10 mouse cellular contexts compared by ENCODE assay signal in the genomic region with DNA sequence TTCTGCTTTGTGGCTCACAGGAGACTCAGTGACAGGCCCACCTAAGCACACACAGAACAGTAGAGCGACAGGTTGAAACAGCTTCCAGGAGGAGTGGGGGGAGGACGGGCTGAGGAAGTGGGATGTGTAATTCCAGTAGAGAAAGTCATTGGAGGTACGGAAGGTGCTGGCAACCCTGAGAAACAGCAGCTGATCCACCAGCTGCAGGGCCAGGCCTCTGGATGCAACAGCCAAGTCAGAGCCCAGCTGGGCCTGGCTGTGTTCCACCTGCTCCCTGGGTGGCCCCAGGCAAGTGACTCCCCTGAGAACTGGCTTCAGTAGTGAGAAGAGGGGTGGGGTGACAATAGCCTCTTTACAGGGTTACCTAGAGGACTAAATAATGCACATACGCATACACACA. TPM values are rescaled to one million over a fixed set of nuclear protein-coding genes. Genes with fewer than 3 reads are reported as not detected.
DNase-seq lines count a peak whose midpoint lies in the region; ATAC-seq and TF ChIP-seq lines count a peak whose summit lies in the region.
"Had no signal": no experiment of that assay in that cellular context is flagged by ENCODE, and none has a peak within 500 bp of the region (broad histone marks: within the 10 kb centered on the region; RNA-seq: fewer than 3 reads in every experiment).

No protein-coding gene starts in this region.

- no peaks in the 10 kb centered on the region for H3K36me3 ChIP-seq in neural tube, embryonic 11.5 days (ENCODE audit: control insufficient read depth, insufficient read depth, low read length)
- no peaks in the 10 kb centered on the region for H3K36me3 ChIP-seq in neural tube, embryonic 14.5 days (ENCODE audit: control insufficient read depth, insufficient read depth, low read length)
- H3K36me3 ChIP-seq in kidney, adult 2 months (ENCODE audit: control insufficient read depth, insufficient read depth, low read length), result no peaks in the 10 kb centered on the region
- H3K36me3 ChIP-seq: midbrain, embryonic 12.5 days had no signal

- H3K9ac ChIP-seq in neural tube, embryonic 11.5 days (ENCODE audit: low read length), result no peak overlapping the region
- H3K9ac ChIP-seq in neural tube, embryonic 14.5 days (replicated peaks; ENCODE audit: low read depth, low read length), result no peak overlapping the region
- H3K9ac ChIP-seq: midbrain, embryonic 12.5 days had no signal

- H3K27me3 ChIP-seq in neural tube, embryonic 11.5 days (ENCODE audit: control insufficient read depth, insufficient read depth, low read length), result no peaks in the 10 kb centered on the region
- H3K27me3 ChIP-seq in neural tube, embryonic 14.5 days (ENCODE audit: control insufficient read depth, insufficient read depth, low read length), result no peaks in the 10 kb centered on the region
- H3K27me3 ChIP-seq in kidney, adult 2 months (replicated peaks; ENCODE audit: control insufficient read depth, insufficient read depth, low read length), result no peaks in the 10 kb centered on the region; the same call in 1 of the 2 replicates
- H3K27me3 ChIP-seq: midbrain, embryonic 12.5 days had no signal

- intact Hi-C loops in heart, postnatal 14 days (cut with DNase I), result no loop called here

- WGBS in neural tube, embryonic 11.5 days, result 80% methylated on average over 4 of the region's 4 CpGs
- WGBS in neural tube, embryonic 14.5 days, result 46% methylated on average over 4 of the region's 4 CpGs
- 73% methylated on average over 4 of the region's 4 CpGs for WGBS in kidney, adult 2 months

- peak; percentile 5 to 44 for DNase-seq in adrenal gland, adult (ENCODE audit: inconsistent age in 2 of 2, low spot score in 1 of 2)
- no peak for DNase-seq in adrenal gland, postnatal 4 days (ENCODE audit: low spot score in 2 of 2)
- DNase-seq in neural tube, embryonic 11.5 days (ENCODE audit: low spot score), result peak; percentile 21
- DNase-seq in neural tube, embryonic 10.5 days (ENCODE audit: extremely low spot score, low spot score), result no peak
- peak; percentile 64 to 75 for DNase-seq in heart, postnatal 14 days
- DNase-seq in B cell, adult 2 months, result no peak
- no peak for DNase-seq in kidney, adult 2 months

- no peak overlapping the region for H3K4me3 ChIP-seq in neural tube, embryonic 11.5 days (ENCODE audit: low read depth, low read length)
- no peak overlapping the region for H3K4me3 ChIP-seq in neural tube, embryonic 14.5 days (ENCODE audit: low read depth, low read length)
- H3K4me3 ChIP-seq in kidney, adult 2 months (ENCODE audit: insufficient read depth, low read depth, low read length), result no peak overlapping the region
- H3K4me3 ChIP-seq: midbrain, embryonic 12.5 days had no signal

- no peak overlapping the region for H3K4me2 ChIP-seq in neural tube, embryonic 11.5 days (ENCODE audit: low read depth)
- no peak overlapping the region for H3K4me2 ChIP-seq in neural tube, embryonic 14.5 days (ENCODE audit: low read depth, low read length)
- H3K4me2 ChIP-seq: midbrain, embryonic 12.5 days had no signal

- H3K9me3 ChIP-seq in neural tube, embryonic 11.5 days (ENCODE audit: control insufficient read depth, low read length), result no peaks in the 10 kb centered on the region
- H3K9me3 ChIP-seq in neural tube, embryonic 14.5 days (ENCODE audit: control insufficient read depth, low read length), result no peaks in the 10 kb centered on the region
- H3K9me3 ChIP-seq: midbrain, embryonic 12.5 days had no signal

- peaks cover 4% of the 10 kb centered on the region; the same call in 1 of the 2 replicates for H3K4me1 ChIP-seq in neural tube, embryonic 11.5 days (ENCODE audit: control insufficient read depth, insufficient read depth, low read length)
- no peaks in the 10 kb centered on the region for H3K4me1 ChIP-seq in neural tube, embryonic 14.5 days (ENCODE audit: control insufficient read depth, insufficient read depth, low read length)
- no peaks in the 10 kb centered on the region for H3K4me1 ChIP-seq in kidney, adult 2 months (ENCODE audit: control insufficient read depth, insufficient read depth, low read length)
- H3K4me1 ChIP-seq: midbrain, embryonic 12.5 days had no signal

- TF ChIP-seq POLR2A in kidney, adult 2 months (IDR thresholded peaks at IDR 0.05; ENCODE audit: low read depth, low read length), result no peak

- no peak for ATAC-seq in neural tube, embryonic 11.5 days (ENCODE audit: insufficient read depth, low FRiP score, low TSS enrichment)
- peak; percentile 66; the same call in 1 of the 2 replicates for ATAC-seq in neural tube, embryonic 14.5 days (ENCODE audit: low read depth)

- no peak for TF ChIP-seq CTCF in kidney, adult 2 months (conservative IDR thresholded peaks at IDR 0.05; ENCODE audit: insufficient read depth, insufficient read length, low read depth, low read length)

- H3K27ac ChIP-seq in neural tube, embryonic 11.5 days (ENCODE audit: low read depth, low read length), result no peak overlapping the region
- H3K27ac ChIP-seq in neural tube, embryonic 14.5 days (ENCODE audit: low read depth, low read length), result no peak overlapping the region
- H3K27ac ChIP-seq in kidney, adult 2 months (ENCODE audit: insufficient read depth, low read depth, low read length), result no peak overlapping the region
- H3K27ac ChIP-seq: midbrain, embryonic 12.5 days had no signal

RNA-seq across cellular contexts. Expression of gene Gjb6, which starts 27.8 kb away (rescaled TPM):
- total RNA-seq in adrenal gland, postnatal 4 days (2021), result not detected
- polyA plus RNA-seq in neural tube, embryonic 11.5 days (2014; fragmentation: Nextera tagmentation; extraction: Ambion mirVana), result 6.5 and 8.7 TPM in 2 replicates
- not detected for total RNA-seq in heart, postnatal 14 days (2021)
- polyA plus RNA-seq in neural tube, embryonic 14.5 days (2014; fragmentation: Nextera tagmentation; extraction: Ambion mirVana), result 1.1 and 25.5 TPM in 2 replicates
- 0.09 and 0.34 TPM in 2 replicates for polyA plus RNA-seq in kidney, adult 2 months (2012; rRNA removed)
- polyA plus RNA-seq: heart, postnatal 0 days had no signal

RNA-seq across cellular contexts. Expression of gene Gm4491, which starts 45.5 kb away (rescaled TPM):
- not detected for total RNA-seq in adrenal gland, postnatal 4 days (2021)
- not detected in 2 replicates for polyA plus RNA-seq in neural tube, embryonic 11.5 days (2014; fragmentation: Nextera tagmentation; extraction: Ambion mirVana)
- total RNA-seq in heart, postnatal 14 days (2021), result not detected
- polyA plus RNA-seq in neural tube, embryonic 14.5 days (2014; fragmentation: Nextera tagmentation; extraction: Ambion mirVana), result not detected in 2 replicates
- not detected in 2 replicates for polyA plus RNA-seq in kidney, adult 2 months (2012; rRNA removed)
- polyA plus RNA-seq: heart, postnatal 0 days; midbrain, embryonic 12.5 days had no signal

RNA-seq across cellular contexts. Expression of gene Gjb2, which starts 56.7 kb away (rescaled TPM):
- 10 to 100 TPM in 1 of 2 experiments, 1 to 10 TPM in 1; 3.7 to 13.6 TPM for total RNA-seq in adrenal gland, postnatal 4 days (2021)
- polyA plus RNA-seq in neural tube, embryonic 11.5 days (2014; fragmentation: Nextera tagmentation; extraction: Ambion mirVana), result 47.4 and 50.0 TPM in 2 replicates
- under 1 TPM; 0.10 to 0.14 TPM for total RNA-seq in heart, postnatal 14 days (2021)
- polyA plus RNA-seq in neural tube, embryonic 14.5 days (2014; fragmentation: Nextera tagmentation; extraction: Ambion mirVana), result 1.3 and 26.7 TPM in 2 replicates
- polyA plus RNA-seq in kidney, adult 2 months (2012; rRNA removed), result 76.9 and 81.3 TPM in 2 replicates

Comparison
In these comparisons a context has a peak if more than half of its experiments do, and no peak if none do; other contexts are left out.
1. DNase-seq: peak in adrenal gland, adult (2 of 2), neural tube, embryonic 11.5 days (single experiment) and heart, postnatal 14 days (2 of 2); none in adrenal gland, postnatal 4 days (0 of 2), neural tube, embryonic 10.5 days (single experiment), B cell, adult 2 months (0 of 2) and kidney, adult 2 months (single experiment).